Mouse (Mus musculus) G1E (cell line): ENCODE results near the gene Olfr149.

ENCODE experiments used
- CTCF ChIP-seq: IDR thresholded peaks from 2 replicates; pipeline ENCODE4 v1.5.1; 2012; ENCODE audit warnings: low read depth, low read length, inconsistent platforms, mixed read lengths
- GATA1 ChIP-seq: IDR thresholded peaks from 2 replicates; pipeline ENCODE4 v1.6.1; 2012; ENCODE audit warnings: borderline replicate concordance, low read length, inconsistent platforms, mixed read lengths

DNA sequence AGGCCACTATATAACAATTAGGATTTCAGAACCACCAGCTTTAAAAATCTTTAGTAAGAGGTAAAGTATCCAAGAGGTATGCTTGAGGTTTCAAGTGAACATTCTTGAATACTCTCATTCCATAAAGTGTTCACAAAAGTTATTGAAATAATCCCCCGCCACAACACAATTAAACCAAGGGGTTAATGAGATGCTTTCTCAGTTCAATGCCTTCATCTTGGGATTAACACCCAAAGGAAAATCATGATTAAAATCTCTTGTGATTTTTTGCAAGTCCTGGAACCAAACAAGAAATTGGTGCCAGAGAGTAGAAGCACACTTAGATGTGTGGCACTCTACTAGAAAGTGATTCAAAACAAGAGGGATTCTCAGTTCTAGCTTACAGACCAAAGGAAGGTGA, 40.0 kb downstream of the Olfr149 start, which contains the start of gene Olfr963:
- TF ChIP-seq CTCF (no peak), GATA1 (no peak)
